Mouse (Mus musculus) spleen, adult 12 weeks (tissue): ENCODE measurements around the gene Rtl5.
A peak's percentile ranks its signal among the peaks of the same experiment; 100 is the strongest.
"Not testable (repeated sequence)": the region's sequence is repeated elsewhere in the genome, so short reads cannot be mapped to it uniquely, and the experiment has no call there.

Source experiments
- DNase-seq: peaks from one replicate; pipeline ENCODE4 v3.0.0; 2022; ENCODE audit warnings: low spot score

Gene Rtl5

DNA sequence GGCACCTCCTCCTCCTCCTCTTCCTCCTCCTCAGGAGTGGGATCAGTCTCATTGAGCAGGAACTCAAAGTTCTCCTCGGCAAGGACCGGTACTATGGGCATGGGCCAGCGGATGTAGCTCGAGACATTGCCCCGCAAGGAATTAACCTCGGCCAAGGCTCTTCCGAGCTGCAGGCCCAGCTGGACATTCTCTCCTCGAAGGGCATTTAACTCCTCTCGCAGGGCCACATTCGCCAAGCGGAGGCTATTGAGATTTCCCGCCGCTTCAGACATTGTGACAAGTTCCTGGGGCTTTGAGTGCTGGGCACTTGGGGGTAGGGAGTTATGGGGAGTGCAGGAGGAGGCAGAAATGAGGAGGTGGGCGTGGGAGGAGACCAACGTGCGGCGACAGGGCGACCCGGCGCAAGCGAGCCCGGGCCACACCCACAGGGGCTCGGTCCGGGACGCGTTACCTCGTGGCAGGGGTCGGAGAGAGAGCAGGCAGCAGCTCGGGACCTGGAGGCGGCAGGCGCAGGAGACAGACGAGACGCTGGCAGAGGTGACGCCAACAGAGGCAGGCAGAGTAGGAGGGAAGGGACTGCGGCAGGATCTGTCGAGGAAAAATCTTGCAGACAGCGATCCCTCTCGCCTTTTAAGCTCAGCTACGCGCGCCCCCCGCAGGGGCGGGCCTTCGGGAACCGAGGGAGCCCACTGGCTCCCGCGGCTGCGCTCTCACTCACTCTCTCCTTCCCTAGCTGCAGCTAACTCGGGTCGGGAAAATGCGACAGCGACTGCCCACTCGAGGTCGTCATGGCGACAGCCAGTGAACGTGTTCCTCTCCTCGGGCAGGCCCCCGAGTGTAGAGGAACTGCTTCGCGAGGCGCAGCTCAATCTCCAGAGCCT, at the start of gene Rtl5:
TSS of gene Rtl5 (minus strand) at position 714 of the 881 bp plus-strand sequence.
- no peak for DNase-seq

DNA sequence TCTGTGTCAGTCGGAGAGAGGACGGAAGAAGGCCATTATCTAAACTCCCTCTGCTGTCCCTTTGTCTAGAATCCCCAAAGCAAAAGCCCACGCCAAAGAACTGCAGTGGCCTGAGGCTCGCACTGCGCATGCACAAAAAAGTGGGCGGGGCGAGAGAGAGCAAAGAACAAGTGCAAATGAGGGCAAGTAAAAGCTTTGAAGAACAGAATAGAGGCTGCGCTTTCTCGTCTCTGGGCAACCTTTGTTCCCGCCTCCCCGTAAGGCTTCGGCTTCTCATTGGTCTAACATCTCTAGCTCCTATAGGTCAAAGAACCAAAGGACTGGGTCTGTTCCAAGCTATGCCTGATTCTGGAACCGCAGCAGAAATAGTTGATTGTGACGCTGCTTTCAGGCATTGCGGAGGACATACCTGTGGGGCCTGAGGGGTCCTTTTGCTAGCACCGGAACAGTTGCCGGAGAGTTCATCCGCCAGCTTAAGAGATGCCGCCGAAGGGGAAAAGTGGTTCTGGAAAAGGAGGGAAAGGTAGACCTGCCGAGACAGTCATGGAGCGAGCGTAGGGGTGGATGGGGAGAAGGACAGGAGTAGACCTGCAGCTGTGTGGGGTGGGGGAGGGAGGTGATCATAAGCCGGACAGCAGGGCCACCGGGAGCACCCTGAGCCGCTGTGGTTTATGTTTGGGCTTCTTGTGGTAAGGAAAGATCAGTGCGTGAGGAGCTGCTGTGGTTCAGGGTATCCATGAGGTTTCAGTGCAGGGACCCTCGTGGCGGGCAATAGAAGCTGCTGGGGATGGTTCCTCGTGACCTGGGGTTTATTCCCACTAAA, 48.1 kb upstream of the Rtl5 start, which contains the start of gene Pin4:
TSS of gene Pin4 (plus strand) at position 406 of the 823 bp plus-strand sequence.
- peak; percentile 81 for DNase-seq

DNA sequence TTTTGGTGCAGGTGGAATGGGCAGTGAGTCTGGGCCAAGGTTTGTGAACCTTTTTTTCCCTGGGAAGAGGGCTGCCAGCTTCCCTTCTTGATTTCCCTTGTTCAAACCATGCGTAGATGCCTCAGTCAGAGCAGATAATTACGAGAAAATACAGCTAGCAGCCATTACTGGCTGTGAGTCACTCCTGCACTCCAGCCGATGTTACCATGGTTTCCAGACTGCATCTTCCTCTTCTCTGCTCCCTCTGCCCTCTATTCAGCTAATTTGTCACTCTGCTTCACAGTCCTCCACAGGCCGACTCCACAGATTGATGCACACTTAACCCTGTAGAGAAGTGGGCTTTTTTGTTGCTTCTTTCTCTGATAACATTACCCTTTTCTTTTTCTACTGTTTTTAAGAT, 44.6 kb upstream of the Rtl5 start:
- DNase-seq, result no peak

DNA sequence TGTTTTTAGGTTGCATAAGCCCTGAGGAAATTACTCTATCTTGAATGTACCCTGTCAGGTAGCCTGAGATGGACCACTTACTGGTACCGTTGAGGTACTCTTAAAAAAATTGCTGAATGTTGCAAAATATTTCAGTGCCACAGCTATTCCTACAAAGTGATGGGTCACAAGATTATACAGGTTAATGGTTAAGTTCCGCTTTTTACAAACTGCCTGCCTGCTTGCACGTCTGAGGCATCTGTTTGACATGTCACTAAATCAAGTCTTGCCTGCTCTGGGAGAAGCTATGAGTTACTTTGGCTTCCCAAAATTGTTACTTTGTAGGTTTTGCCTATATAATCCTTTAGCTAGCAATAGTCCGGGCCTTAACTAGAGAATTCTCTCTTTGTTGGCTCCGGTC, 38.2 kb upstream of the Rtl5 start:
- DNase-seq, result not testable (repeated sequence)

DNA sequence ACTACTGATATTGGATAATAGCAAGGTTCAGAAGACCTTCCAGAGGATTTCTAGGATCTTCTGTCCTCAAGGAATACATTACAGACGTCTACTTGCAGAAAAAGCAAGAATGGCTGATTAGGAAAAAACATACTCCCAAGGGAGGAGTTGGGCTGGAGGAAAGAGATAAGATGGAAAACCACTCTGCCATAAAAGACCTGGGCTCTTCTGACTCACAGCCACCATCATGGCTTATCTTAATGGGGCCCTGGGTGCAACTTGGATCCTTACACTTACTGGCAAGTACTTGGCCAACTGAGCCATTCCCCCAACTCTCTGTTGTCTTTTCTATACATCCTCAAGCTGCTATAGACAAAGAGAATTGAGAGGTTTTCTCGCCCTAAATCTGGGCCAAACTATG, 32.7 kb upstream of the Rtl5 start:
- DNase-seq, result not testable (repeated sequence)

DNA sequence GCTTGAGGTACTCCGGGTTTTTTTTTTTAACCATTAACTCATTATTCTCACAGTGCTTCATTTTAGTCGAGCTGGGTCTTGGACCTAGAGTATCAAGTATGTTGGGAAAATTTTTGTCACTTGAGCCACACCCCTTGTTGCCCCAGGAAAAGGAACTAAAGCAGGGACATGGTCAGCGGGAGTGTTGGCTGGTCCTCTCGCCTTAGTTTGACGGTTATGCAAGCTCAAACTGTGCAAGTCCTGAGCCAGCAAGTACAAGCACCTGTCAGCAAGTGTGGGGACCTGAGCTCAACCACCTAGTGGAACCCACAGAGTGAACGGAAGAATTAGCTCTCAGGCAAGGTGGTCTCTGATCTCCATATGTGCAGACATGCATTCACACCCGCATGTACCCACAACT, 30.8 kb upstream of the Rtl5 start:
- no peak for DNase-seq

DNA sequence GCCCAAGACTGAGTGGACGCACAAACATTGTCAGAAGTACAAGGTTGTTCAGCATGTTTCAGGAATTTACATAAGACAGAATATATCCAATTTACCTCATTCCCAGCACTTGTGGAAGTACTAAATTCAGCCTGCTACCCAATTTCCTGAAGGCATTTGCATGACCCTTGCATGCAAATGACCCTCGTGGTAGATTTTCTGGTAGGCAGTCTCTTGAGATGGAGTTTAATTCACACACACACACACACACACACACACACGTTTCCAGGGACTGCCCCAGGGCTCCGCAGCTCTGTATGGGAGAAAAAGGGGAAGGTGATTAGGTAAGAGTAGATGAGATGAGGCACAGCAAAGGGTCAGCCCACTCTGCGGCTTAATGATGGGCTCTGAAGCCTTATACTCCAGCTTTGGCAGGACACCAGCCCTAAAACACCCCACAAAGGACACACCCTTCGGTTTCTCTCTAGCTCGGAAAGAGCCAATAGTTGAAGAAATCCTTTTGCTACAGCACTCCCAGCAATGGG, 23.3 kb upstream of the Rtl5 start:
- no peak for DNase-seq

DNA sequence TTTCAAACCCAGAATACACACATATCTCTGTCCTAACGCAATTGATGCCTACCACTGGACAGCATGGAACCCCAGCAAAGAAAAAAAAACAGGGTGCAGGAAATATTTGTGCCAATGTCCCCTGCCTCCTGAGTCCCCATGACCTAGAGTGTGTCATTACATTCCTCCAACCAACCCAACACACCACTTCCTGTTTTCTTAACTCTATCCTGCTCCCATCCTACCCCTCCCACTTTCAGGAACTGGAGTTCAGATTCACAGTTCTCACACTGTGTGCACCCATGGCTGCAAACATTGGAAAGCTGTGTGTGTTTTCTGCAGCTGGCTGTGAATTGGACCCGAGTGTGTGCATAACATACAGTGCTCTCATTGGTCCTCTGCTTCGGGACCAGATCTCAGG, 19.5 kb upstream of the Rtl5 start:
- DNase-seq, result no peak

DNA sequence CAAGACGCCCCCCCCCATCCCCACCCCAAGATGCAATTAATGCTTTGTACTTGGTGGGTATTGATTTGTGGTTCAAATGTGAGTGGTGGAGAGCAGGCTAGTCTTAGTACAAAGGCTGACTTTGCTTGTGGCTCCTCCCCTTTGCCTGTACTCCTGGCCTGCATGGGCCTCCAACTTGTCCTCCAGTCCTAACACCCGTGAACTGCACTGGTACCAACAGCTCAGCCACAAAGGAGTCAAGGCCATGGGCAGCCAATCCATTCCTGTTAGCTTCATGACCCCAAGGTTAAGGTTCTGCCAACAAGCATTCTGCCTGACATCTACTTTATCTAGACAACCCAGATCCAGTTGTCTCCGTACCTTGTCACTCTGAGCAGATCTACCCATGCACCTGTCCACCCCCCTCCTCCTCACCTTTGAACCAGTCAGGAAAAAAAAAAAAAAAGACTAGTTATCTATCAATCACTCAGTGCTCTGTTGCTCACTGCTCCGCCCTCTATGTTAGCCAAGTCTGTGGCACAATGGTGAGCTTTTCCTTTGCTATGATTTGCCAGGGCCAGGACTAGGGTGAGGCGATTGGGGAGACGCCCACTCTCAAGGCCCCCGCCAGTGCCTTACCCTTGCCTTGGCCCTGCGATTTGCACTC, 14.8 kb upstream of the Rtl5 start:
- no peak for DNase-seq

DNA sequence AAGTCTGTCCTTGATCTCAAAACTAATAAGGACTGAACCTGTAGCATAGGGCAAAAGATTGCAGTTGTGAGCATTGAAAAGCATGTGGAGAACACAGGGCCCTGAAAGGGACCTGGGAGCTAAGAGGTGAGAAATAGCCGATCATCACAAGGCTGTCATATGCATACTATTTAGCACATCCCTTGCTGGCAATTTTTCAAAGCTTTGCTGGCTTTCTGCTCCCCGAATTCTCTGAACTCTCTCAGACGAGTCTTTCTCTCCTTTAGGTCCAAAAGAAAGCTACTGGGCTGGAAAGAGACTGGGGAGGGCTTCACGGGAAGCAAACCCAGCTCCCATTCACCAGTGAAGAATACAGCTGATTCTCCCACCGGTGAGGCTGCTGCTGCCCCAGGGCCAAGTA, 11.2 kb upstream of the Rtl5 start:
- DNase-seq, result no peak

DNA sequence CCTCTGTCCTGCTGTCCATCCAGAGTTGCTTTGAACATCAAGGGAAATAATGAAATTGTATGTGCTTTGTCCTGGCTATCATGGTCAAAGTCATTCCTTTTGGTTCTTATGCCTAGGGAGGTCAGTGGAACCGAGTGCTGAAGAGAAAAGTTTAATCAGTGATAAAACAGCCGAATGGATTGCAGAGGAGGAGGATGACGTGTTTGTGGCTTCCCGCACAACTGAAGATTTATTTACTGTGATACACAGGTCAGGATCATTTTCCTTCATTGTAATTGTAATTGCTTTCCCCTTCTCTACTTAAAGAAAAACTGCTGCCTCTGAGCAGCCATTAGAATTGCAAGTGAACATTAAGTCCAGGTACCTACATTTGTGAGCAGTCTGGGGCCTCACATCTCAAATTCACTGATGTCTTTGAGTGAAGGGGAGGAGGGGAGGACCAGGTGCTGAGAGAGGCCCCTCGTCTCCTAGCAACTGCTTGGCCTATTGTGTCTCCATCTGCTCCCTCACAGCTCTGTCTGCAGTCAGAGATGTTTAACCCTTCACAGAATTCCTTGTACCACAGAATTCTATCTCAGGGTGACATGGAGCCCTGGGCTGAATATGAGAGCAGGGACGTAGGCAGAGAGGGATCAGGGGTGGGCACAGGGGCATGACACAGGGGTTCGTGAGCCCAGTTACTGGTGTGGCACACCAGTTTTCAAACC, 10.6 kb upstream of the Rtl5 start:
- no peak for DNase-seq

DNA sequence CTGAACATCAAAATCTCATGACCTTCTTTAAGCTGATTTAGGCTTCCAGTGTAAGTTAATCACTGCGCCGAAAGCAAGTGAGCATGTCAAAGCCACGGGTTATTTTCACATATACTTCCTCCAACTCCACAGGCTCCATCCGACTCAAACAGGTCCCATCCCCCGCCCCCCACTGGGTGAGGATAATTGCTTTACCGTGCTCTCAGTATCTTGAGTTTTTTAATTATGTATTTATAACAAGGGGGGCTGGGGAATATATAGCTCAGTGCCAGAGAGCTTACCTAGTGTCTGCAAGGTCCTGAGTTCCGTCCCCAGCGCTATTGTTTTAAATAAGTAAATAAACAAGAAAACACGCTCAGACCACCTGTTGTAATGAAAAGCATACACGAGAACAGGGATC, 10.0 kb upstream of the Rtl5 start:
- no peak for DNase-seq

DNA sequence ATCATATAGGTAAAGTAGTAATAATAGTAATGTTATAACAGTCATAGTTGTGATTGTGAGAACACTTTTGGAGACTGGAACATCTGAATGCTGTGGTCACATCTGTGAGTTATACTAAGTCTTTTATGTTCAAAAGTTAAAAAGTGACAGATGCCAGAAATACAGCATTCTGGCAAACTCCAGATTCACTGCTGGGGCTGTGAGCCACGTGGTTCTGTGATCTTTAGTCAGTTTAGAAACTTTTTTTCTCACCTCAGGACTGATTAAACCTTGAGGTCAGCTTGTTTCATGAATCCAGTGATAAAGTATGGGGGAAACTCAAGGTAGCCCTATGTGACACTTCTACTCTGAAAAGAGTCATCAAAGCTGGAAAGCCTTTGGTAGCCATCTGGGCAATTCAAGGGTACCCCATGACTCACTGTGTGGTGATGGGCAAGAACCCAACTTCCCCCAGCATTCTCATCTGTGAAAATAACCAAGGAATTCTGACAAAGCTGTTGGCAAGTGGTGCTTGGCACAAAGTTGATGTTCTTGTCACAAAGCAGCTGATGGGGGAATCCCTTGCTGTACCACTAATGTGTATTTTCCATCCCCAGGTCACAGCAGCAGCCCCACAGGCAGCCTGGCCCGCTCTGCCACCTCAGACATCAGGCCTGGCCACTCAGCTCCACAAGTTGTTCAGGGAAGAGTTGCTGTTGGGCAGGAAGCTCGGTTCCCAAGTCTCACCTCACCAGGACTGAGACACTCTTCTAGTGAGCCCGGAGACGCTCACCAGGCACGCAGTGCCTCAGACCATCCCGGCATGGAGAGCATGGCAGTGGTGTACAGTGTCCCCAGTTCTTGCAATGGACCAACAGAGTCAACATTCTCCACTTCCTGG, 6.0 kb upstream of the Rtl5 start:
- DNase-seq, result no peak

DNA sequence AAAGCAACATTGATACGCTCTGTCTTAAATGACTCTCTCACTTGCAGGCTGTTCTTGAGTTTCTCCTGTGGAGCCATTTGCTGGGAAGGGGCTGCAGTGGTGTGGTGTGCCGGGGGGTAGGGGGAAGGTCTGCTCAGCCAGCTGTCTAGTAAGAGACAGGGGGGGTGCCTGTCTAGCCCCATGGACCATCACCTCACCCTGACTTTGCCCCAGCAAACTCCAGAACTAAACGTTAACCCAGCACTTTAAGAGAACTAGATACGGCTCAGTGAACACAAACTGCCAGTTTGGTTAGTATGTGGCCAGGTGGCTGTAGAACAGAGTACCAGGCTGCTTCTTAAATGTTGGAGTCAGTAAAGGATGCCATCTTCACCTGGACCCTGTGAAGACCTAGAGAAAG, 4.1 kb upstream of the Rtl5 start:
- DNase-seq, result no peak

DNA sequence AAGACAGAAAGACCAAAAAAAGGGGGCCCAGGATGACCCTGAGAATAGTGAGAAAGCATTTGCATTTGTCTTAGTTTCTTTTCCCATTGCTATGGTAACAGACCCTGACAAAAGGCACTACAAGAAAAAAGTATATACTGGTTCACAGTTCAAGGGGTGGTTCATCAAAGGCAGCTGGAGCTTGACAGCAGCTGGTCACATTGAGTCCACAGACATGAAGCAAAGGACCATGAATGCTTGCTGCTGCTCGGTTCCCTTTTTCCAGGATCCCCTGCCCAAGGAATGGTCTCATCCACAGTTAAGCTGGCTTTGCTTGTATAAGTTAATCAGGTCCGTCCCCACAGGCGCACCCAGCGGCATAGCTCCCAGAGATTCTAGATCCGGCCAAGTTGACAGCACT, 3.3 kb upstream of the Rtl5 start:
- DNase-seq, result no peak

DNA sequence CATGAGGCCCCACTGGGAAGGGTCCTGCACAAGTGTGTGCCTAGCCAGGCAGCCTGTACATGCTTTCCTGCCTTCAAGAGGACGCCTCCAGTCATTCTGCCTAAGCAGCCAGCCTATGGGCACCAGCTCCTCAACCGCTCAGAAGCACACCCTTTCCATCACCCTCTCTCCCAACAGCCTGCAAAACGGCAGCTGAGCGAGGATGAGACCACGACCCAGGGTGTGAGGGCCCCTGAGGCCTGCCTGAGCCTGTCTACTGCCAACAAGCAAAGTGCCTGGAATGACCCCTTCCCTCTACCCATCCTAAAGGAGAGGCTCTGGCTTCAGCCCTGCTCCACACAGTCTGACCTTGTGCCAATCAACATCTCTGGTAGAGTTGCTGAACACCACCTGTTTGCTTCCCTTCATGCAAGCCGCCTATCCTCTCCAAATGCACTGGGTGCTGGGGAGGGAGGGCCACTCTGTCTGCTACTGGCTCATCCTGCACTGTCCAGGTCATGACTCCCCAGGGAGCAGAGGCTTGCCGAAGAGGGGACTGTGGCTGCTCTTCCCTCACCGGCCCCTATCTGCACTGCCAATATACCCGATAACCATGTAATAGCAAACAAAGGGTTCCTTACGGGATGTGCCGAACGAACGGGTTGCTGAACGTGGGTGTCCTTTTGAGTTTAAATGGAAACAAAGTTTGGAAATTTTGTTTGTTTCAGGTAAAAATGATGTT, 2.7 kb upstream of the Rtl5 start:
- DNase-seq, result no peak

DNA sequence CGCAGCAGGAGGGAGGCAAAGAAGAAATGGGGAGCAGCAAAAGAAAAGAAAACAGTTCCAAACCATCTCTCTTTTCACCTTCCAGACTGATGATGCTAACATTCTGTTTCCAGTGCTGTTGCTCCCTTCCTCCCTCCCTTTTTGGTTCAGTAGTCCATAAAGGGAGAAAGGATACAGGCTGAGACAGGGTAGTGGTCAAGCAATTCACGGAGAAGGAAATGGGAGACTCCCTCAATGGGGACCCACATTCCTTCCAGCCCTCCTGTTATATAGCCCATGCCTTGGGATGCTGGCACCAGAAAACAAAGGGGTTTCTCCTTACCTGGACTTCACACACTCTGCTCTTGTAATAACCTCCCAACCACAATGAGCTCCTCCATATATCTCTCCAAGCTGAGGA, 413 bp upstream of the Rtl5 start:
- no peak for DNase-seq

DNA sequence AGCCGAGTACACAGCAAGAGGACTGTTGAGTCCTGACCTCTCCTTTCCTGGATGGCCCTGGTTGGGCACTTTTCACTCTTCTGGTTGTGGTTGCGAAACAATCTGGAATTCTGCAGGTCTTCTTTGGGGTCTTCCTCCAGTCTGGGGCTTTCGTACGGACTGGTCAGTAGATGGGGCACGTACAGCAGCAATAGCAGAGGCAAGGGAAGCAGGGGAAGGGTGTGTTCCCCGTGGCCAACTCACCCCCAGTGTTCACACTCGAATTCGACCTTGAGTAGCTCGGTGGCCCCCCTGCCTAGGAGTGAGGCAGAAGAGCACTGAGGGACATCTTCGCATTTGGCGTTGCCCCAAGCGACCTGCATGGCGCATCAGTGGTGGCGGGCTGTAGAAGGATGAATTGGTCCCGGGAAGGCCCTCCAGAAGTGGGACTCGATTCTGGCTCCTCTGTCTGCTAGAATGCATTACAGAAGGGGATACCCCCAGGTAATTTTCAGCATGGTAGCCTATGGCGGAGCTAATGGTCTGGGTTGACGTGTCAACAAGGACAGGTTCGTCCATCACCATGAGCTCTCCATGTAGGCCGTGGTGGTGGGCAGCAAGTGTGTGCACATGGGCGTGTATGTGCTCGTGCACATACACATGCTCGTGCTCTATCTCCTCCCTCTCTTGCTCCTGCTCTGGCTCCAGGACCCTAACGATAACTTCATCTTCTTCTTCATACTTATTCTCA, 2.1 kb downstream of the Rtl5 start:
- DNase-seq, result no peak

DNA sequence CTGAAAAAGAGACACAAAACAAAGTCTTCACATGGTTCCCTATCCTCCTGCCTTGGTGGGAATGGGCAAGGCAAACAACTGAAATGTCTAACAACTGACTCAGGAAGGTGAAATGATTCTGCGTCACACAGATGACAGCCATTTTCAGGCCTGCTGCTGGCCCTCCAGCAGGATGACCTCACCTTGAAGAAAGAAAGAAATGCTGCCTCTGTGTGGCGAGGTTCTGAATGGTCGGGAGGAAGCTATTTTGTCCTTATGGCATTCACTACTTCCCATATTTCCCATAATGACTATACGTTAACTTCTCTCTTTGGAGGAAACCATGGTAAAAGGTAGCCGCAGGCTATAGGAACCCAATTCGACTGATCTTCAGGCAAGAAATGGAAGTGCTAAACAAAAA, 4.0 kb downstream of the Rtl5 start:
- no peak for DNase-seq
